Mouse (Mus musculus) adrenal gland, adult (tissue): ENCODE measurements around the gene Gm21954.

Source experiments
- DNase-seq, 2 experiments: peaks; one replicate each; pipeline ENCODE4 v3.0.0; 2022 to 2023; ENCODE audit warnings: low spot score in 1 of 2; ENCODE audit not compliant: inconsistent age in 2 of 2

Gm21954 gene

DNA sequence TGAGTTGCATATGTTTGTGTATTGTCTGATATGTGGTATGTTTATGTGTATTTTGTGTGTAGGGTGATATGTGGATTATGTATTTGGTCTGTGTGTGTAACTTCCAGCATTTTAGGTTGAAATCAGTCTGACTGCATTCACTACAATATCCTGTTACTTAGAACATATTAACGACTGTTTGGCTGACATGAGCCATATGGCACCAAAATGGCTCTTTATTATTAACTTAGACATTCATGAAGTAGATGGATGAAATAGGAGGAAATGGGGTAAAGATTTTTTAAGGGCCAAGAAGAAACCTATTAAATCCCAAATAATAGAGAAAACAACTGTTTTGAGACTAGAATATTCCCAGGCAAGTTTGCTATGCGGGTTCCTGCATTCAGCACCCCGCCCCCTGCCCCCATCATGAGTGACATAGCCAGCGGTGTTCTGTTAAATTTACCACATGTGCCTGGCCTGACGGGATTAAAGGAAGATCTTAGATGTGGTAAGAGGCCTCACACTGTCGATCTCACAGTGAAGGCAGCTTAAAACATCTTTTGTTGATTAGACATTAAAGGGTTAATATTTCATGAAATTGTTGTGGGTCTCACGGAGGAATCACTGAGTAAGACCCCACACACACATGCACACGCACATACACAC, 51.5 kb downstream of the Gm21954 start:
- no peak for DNase-seq

- no peak for DNase-seq
Observed at GRCm38 (mm10) chr3:55419334-55419733, 52.7 kb downstream of the Gm21954 start.

DNA sequence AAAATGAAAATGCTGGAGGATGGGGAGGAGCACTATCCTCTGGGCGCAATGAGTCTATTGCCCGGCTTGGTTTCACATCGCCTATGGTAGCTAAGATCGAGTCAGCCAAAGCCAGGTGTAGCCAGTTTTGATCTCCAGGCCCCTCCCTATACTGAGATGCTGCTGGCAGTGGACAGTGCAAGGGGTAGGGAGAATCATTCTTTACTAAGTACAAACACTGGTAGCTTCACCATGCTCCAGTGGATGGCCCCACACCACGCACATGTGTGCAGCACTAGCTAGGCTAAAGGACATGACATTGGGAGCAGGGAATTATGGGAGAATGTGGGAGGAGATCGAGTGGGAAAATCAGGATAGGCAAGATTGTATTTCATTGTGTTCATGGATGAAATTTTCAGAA, 53.2 kb downstream of the Gm21954 start:
- no peak for DNase-seq

DNA sequence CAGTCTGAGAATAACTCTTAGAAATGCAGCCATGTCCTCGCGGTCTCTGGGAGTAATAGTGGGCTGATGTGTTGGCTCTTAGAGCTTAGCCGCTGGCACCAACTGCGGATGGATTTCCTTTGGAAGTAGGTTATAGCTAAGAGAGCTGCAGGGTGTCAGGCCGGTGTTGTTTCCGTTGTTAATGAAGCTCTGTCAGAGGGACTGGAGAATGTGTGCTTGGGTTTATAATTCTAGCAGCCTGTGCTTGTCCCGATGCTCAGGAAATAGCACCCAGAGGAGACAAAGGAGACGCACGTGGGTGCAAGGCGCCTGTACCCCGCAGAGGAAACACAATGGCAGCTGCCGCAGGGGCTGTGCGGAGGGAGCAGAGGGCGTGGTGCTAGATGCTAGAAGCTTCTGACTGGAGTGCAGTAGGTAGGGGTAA, 56.5 kb downstream of the Gm21954 start:
- peak in 1 of 2 experiments; percentile 35 for DNase-seq
